Mouse (Mus musculus): ENCODE data around the gene Gm9958. TPM values are rescaled to one million over a fixed set of nuclear protein-coding genes. Genes with fewer than 3 reads are reported as not detected.
A peak's percentile ranks its signal among the peaks of the same experiment; 100 is the strongest.

Gm9958 gene
- 3.8 and 4.1 TPM in 2 replicates for polyA plus RNA-seq (2014; fragmentation: Nextera tagmentation; extraction: Ambion mirVana)

GRCm38 (mm10) chr5:90367067-90367303 lies at the start of gene Gm9958:
TSS of gene Gm9958 (plus strand) at chr5:90367204.
- Histone ChIP-seq H3K9me3 (ENCODE audit: control insufficient read depth, low read length) (no peaks in the 10 kb centered on the region), H3K27me3 (replicated peaks; ENCODE audit: control insufficient read depth, insufficient read depth, low read length) (no peaks in the 10 kb centered on the region), H3K36me3 (ENCODE audit: control insufficient read depth, insufficient read depth, low read length) (no peaks in the 10 kb centered on the region; the same call in 1 of the 2 replicates), H3K27ac (ENCODE audit: low read depth, low read length) (peak within 1 kb of the TSS; percentile 98), H3K4me3 (ENCODE audit: low read depth, low read length) (peak within 1 kb of the TSS; percentile 96), H3K4me1 (replicated peaks; ENCODE audit: control insufficient read depth, insufficient read depth, low read length) (peaks cover 15% of the 10 kb centered on the region), H3K9ac (ENCODE audit: low read depth, low read length) (peak within 1 kb of the TSS; percentile 99), H3K4me2 (peak within 1 kb of the TSS; percentile 83)
- no peak for DNase-seq (ENCODE audit: low spot score)
- WGBS, result 1% methylated on average over 7 of the region's 7 CpGs
- no peak for ATAC-seq (replicated peaks; ENCODE audit: low FRiP score)

- Histone ChIP-seq H3K27me3 (replicated peaks; ENCODE audit: control insufficient read depth, insufficient read depth, low read length) (no peaks in the 10 kb centered on the region), H3K4me2 (no peak overlapping the region), H3K36me3 (ENCODE audit: control insufficient read depth, insufficient read depth, low read length) (no peaks in the 10 kb centered on the region), H3K4me3 (ENCODE audit: low read depth, low read length) (no peak overlapping the region), H3K4me1 (replicated peaks; ENCODE audit: control insufficient read depth, insufficient read depth, low read length) (peaks cover 8% of the 10 kb centered on the region), H3K9me3 (ENCODE audit: control insufficient read depth, low read length) (no peaks in the 10 kb centered on the region), H3K9ac (ENCODE audit: low read depth, low read length) (no peak overlapping the region), H3K27ac (ENCODE audit: low read depth, low read length) (no peak overlapping the region)
- no peak for DNase-seq (ENCODE audit: low spot score)
- 62% methylated on average over 1 of the region's 1 CpGs for WGBS
- no peak for ATAC-seq (replicated peaks; ENCODE audit: low FRiP score)
These were observed 35.9 kb upstream of the Gm9958 start for GRCm38 (mm10) chr5:90331071-90331470.

GRCm38 (mm10) chr5:90332478-90332877 lies 34.5 kb upstream of the Gm9958 start:
- ATAC-seq (replicated peaks; ENCODE audit: low FRiP score) (no peak), DNase-seq (ENCODE audit: low spot score) (no peak)
- H3K27ac ChIP-seq (ENCODE audit: low read depth, low read length), result no peak overlapping the region
- no peaks in the 10 kb centered on the region for H3K27me3 ChIP-seq (replicated peaks; ENCODE audit: control insufficient read depth, insufficient read depth, low read length)
- no peak overlapping the region for H3K4me3 ChIP-seq (ENCODE audit: low read depth, low read length)
- 91% methylated on average over 2 of the region's 2 CpGs for WGBS
- H3K36me3 ChIP-seq (ENCODE audit: control insufficient read depth, insufficient read depth, low read length), result no peaks in the 10 kb centered on the region
- H3K9me3 ChIP-seq (ENCODE audit: control insufficient read depth, low read length), result no peaks in the 10 kb centered on the region
- H3K4me2 ChIP-seq, result no peak overlapping the region
- peaks cover 8% of the 10 kb centered on the region for H3K4me1 ChIP-seq (replicated peaks; ENCODE audit: control insufficient read depth, insufficient read depth, low read length)
- H3K9ac ChIP-seq (ENCODE audit: low read depth, low read length), result no peak overlapping the region

- Histone ChIP-seq H3K27me3 (replicated peaks; ENCODE audit: control insufficient read depth, insufficient read depth, low read length) (no peaks in the 10 kb centered on the region), H3K4me1 (replicated peaks; ENCODE audit: control insufficient read depth, insufficient read depth, low read length) (peaks cover 22% of the 10 kb centered on the region), H3K36me3 (ENCODE audit: control insufficient read depth, insufficient read depth, low read length) (no peaks in the 10 kb centered on the region), H3K27ac (ENCODE audit: low read depth, low read length) (no peak overlapping the region), H3K9me3 (ENCODE audit: control insufficient read depth, low read length) (no peaks in the 10 kb centered on the region), H3K9ac (ENCODE audit: low read depth, low read length) (no peak overlapping the region), H3K4me3 (ENCODE audit: low read depth, low read length) (no peak overlapping the region), H3K4me2 (peak overlapping the region; percentile 41)
- DNase-seq (ENCODE audit: low spot score) (no peak), ATAC-seq (replicated peaks; ENCODE audit: low FRiP score) (peak; percentile 16; the same call in 1 of the 2 replicates)
- 67% methylated on average over 7 of the region's 7 CpGs for WGBS
These were observed 28.6 kb upstream of the Gm9958 start for GRCm38 (mm10) chr5:90338177-90339091.

DNA sequence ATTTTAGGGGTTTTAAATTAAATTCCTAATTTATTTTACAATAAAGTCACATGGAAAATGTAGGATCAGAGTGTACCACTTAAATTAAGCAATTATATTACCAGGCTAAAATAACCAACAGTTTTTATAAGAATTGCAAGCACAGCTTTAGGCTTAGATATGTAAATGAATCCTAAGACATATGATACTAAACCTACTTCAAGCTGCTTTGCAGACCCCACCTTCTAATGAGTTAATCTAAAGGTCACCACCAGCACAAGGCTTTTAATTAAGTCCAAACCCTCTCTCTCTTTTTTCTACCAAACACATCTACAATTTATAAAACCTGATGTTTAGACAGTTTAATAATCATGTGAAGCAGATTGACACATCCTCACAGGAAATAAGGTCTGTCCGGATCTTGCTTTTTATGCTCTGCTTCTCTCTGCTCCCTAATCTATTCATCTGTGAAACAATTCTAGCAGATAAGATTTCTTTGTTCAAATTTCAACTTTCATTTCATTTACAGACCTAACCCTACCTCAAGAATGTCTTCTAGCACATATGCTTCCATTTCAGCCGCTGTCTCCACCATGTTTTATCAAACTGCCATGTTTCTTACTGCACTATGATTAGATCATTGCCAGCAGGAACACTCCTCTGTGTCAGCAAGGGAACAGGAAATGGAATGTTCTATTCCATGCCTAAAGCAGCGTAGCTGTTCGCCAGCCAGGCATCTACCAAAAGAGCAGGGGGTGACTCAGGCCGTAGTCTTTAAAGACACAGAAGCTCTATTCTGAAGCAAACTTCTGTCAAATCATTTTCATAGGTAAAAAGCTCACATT lies 27.7 kb upstream of the Gm9958 start:
- no peaks in the 10 kb centered on the region for H3K9me3 ChIP-seq (ENCODE audit: control insufficient read depth, low read length)
- peaks cover 22% of the 10 kb centered on the region for H3K4me1 ChIP-seq (replicated peaks; ENCODE audit: control insufficient read depth, insufficient read depth, low read length)
- H3K27ac ChIP-seq (ENCODE audit: low read depth, low read length), result no peak overlapping the region; the same call in 1 of the 2 replicates
- H3K4me2 ChIP-seq, result peak overlapping the region; percentile 47
- H3K4me3 ChIP-seq (ENCODE audit: low read depth, low read length), result peak overlapping the region; percentile 10; the same call in 1 of the 2 replicates
- no peaks in the 10 kb centered on the region for H3K36me3 ChIP-seq (ENCODE audit: control insufficient read depth, insufficient read depth, low read length)
- H3K27me3 ChIP-seq (replicated peaks; ENCODE audit: control insufficient read depth, insufficient read depth, low read length), result no peaks in the 10 kb centered on the region
- no peak overlapping the region for H3K9ac ChIP-seq (ENCODE audit: low read depth, low read length)
- WGBS, result 31% methylated on average over 5 of the region's 5 CpGs
- DNase-seq (ENCODE audit: low spot score) (no peak), ATAC-seq (replicated peaks; ENCODE audit: low FRiP score) (peak; percentile 74)

DNA sequence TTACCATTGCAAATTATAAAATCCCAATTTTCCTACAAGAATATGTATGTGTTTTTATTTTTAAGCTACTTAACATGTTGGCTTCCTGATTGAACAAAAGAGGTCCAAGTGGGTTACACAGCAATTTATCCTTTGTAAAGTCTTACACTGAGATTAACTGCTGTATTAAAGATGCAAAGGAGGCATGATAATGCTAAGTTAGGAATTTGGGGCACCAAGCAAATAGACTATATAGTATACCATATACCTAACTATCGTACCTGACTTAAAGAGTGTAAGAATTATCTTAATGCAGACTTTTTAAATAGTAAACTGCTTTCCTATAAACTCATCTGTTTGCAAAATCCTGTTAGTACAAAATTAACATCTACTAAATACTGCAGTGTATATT lies 27.1 kb upstream of the Gm9958 start:
- WGBS, result 90% methylated on average over 1 of the region's 1 CpGs
- H3K36me3 ChIP-seq (ENCODE audit: control insufficient read depth, insufficient read depth, low read length), result no peaks in the 10 kb centered on the region
- H3K4me1 ChIP-seq (replicated peaks; ENCODE audit: control insufficient read depth, insufficient read depth, low read length), result peaks cover 22% of the 10 kb centered on the region
- H3K4me3 ChIP-seq (ENCODE audit: low read depth, low read length), result no peak overlapping the region
- no peak overlapping the region for H3K9ac ChIP-seq (ENCODE audit: low read depth, low read length)
- ATAC-seq (replicated peaks; ENCODE audit: low FRiP score), result no peak
- peak overlapping the region; percentile 47 for H3K4me2 ChIP-seq
- no peaks in the 10 kb centered on the region for H3K27me3 ChIP-seq (replicated peaks; ENCODE audit: control insufficient read depth, insufficient read depth, low read length)
- no peak overlapping the region for H3K27ac ChIP-seq (ENCODE audit: low read depth, low read length)
- H3K9me3 ChIP-seq (ENCODE audit: control insufficient read depth, low read length), result no peaks in the 10 kb centered on the region
- no peak for DNase-seq (ENCODE audit: low spot score)

DNA sequence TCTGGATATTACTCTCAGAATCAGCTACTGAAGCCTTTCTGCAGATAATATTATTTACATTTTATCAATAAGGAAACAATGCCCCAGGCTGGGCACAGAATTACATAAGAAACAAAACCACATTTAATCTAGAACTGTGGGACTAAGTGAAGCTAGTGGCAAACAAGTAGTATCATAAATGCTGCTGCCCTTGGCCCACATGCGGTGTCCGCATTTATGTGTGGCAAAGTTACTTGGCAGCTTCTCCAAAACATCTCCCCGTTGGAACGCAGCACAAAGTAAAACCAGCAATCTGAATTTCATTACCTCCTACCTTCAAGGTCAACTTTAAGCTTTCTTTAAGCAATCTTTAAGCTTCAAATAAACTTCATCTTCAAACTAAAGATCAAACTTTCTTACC lies 26.2 kb upstream of the Gm9958 start:
- H3K4me3 ChIP-seq (ENCODE audit: low read depth, low read length), result no peak overlapping the region
- H3K27me3 ChIP-seq (replicated peaks; ENCODE audit: control insufficient read depth, insufficient read depth, low read length), result no peaks in the 10 kb centered on the region
- no peak overlapping the region for H3K27ac ChIP-seq (ENCODE audit: low read depth, low read length)
- H3K36me3 ChIP-seq (ENCODE audit: control insufficient read depth, insufficient read depth, low read length), result no peaks in the 10 kb centered on the region
- no peak overlapping the region for H3K9ac ChIP-seq (ENCODE audit: low read depth, low read length)
- WGBS, result 75% methylated on average over 4 of the region's 4 CpGs
- no peak for ATAC-seq (replicated peaks; ENCODE audit: low FRiP score)
- no peaks in the 10 kb centered on the region for H3K9me3 ChIP-seq (ENCODE audit: control insufficient read depth, low read length)
- DNase-seq (ENCODE audit: low spot score), result no peak
- peaks cover 22% of the 10 kb centered on the region for H3K4me1 ChIP-seq (replicated peaks; ENCODE audit: control insufficient read depth, insufficient read depth, low read length)
- H3K4me2 ChIP-seq, result no peak overlapping the region

DNA sequence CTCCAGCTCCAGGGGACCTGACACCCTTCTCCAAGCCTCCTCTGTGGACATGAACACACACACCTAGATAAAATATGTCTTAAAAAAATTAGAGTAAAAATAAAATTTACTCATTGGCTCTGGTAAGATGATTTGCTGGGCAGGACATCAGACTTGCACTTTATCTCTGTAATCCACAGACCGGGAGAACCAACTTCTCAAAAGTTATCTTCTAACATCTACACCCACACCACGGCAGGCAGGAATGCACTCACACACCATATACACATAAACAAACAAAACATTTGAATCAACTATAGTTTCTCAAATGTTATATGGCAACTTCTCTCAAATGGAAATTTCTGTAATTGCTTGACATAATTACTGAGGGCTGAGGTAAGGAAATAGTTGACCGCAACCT lies 20.1 kb upstream of the Gm9958 start:
- no peak overlapping the region for H3K4me2 ChIP-seq
- no peaks in the 10 kb centered on the region; the same call in 1 of the 2 replicates for H3K4me1 ChIP-seq (replicated peaks; ENCODE audit: control insufficient read depth, insufficient read depth, low read length)
- H3K36me3 ChIP-seq (ENCODE audit: control insufficient read depth, insufficient read depth, low read length), result 0 out of 2 replicates have a peak, but pooled peaks cover 4% of the 10 kb centered on the region
- no peaks in the 10 kb centered on the region for H3K9me3 ChIP-seq (ENCODE audit: control insufficient read depth, low read length)
- ATAC-seq (replicated peaks; ENCODE audit: low FRiP score) (no peak), DNase-seq (ENCODE audit: low spot score) (no peak)
- no peak overlapping the region for H3K4me3 ChIP-seq (ENCODE audit: low read depth, low read length)
- H3K27ac ChIP-seq (ENCODE audit: low read depth, low read length), result no peak overlapping the region
- WGBS, result 65% methylated on average over 3 of the region's 3 CpGs
- H3K9ac ChIP-seq (ENCODE audit: low read depth, low read length), result no peak overlapping the region
- H3K27me3 ChIP-seq (replicated peaks; ENCODE audit: control insufficient read depth, insufficient read depth, low read length), result no peaks in the 10 kb centered on the region
